Mouse (Mus musculus): ENCODE results near the gene Kcnj11.

GRCm38 (mm10) chr7:46104256-46104915 is 3.8 kb upstream of the Kcnj11 start:
- TF ChIP-seq GATA1 (IDR thresholded peaks at IDR 0.05; ENCODE audit: borderline replicate concordance, low read length) (no peak), FLI1 (IDR thresholded peaks at IDR 0.05; ENCODE audit: low read length) (no peak)
